Mouse (Mus musculus): ENCODE measurements around the gene Bbc3. TPM values are rescaled to one million over a fixed set of nuclear protein-coding genes. Genes with fewer than 3 reads are reported as not detected.
A peak's percentile ranks its signal among the peaks of the same experiment; 100 is the strongest.

Bbc3 gene
- total RNA-seq, 2 experiments from 2014 or later: 1.5 TPM; not detected in 1

DNA sequence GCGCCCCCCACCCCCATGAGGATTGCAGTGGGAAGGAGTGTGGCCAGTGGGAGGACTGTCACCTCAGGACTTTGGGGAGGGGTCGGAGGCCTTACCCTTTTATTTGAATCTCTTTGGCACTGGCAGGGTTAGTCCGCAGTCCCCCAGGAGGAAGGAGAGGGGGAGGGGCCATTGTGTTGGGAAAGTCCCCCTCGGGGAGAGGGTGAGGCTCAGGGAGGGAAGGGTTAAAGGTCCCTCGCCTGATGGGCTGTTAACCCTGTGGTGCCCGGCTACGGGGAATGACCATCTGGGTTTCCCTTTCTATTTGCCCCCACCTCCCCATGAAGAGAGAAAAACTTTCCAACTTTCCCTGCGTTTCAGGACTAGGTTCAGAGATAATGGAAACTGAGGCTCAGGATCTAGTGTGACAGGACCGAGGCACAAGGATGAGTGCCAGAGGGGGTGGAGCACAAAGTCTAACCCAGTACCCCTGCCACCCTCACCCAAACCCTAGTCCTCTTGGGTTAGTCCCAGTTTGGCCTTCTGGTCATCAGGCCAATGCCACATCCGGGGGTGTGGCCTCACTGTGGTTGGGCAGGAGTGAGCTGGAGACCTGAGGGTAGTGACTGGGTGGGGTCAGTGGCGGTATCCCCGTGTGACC lies 4.6 kb downstream of the Bbc3 start:
- ATAC-seq (replicated peaks; ENCODE audit: low FRiP score, poor library complexity, severe bottlenecking): 0 out of 2 replicates have a peak, but pooled peaks have one; percentile 13

DNA sequence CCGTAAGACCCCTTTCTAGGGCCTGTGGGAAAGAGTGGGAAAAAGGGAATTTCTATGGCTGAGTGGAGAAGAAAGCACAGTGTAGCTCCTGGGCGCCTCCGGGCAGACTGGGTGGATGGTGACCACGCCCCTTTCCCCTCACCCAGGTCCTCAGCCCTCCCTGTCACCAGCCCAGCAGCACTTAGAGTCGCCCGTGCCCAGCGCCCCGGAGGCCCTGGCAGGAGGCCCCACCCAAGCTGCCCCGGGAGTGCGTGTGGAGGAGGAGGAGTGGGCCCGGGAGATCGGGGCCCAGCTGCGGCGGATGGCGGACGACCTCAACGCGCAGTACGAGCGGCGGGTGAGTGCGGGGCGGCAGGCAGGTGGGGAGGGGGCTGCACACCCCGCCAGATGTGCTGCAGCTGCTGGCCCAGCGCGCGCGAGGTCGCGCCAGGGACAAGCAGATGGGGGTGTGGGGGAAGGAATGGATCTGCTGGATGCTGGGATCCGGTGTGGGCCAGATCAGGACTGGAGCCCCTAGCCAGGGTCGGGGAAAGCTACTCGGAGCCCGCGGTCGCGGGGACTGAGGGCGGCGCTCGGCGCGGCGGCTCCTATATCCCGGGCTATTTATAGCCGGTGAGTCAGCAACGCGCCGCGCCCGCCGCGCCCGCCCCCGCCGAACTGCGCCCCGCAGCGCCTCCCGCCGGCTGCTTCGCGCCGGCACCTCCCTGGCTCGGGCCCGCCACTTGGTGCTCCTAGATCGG lies 5.5 kb downstream of the Bbc3 start:
- ATAC-seq (replicated peaks; ENCODE audit: low FRiP score, poor library complexity, severe bottlenecking): peak; percentile 52

DNA sequence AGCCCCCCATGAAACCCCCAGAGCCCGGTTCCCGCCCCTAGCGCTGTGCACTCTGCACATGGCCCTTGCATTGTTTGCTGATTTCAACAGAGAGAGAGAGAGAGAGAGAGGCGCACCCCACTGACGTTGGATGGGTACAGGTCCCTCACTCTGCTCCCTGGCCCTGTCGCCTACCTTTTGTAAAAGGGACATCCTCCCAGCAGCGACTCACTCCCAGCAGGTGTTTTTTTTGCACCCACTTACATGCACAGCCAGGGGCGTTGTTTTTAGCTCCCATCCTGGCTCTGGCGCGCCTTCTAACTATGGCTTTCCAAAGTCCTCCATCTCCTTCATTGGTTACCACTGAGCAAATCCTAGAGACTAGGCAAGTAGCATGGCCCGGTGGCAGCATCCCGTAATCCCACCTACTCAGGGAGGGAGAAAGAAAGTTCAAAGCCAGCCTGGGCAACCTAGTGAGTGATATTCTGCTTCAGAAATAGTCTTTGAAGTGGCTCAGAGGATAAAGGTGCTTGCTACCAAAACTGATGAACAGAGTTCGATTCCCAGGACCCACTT lies 6.1 kb downstream of the Bbc3 start:
- ATAC-seq (replicated peaks; ENCODE audit: low FRiP score, poor library complexity, severe bottlenecking): no peak

DNA sequence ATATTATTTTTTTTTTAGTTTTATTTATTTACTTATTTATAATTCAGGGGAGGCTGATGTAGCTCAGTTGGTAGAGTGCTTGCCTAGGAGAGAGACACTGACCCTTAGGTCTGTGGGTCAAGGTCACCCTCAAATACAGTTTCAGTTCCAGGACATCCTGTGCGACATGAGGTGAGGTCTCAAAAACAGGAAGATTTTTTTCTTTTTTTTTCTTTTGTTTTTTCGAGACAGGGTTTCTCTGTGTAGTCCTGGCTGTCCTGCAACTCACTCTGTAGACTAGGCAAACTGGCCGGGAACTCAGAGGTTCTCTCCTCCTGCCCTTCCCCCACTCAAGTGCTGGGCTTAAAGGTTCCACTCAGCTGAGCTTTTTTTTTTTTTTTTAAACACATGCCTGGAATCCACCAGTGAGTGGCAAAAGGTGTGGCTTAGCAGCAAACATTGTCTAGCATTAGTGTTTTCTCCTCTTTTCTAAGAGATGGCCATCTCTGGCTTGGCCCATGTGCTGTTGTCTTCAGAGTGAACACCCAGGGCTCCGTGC lies 7.1 kb downstream of the Bbc3 start:
- no peak for ATAC-seq (replicated peaks; ENCODE audit: low FRiP score, poor library complexity, severe bottlenecking)

DNA sequence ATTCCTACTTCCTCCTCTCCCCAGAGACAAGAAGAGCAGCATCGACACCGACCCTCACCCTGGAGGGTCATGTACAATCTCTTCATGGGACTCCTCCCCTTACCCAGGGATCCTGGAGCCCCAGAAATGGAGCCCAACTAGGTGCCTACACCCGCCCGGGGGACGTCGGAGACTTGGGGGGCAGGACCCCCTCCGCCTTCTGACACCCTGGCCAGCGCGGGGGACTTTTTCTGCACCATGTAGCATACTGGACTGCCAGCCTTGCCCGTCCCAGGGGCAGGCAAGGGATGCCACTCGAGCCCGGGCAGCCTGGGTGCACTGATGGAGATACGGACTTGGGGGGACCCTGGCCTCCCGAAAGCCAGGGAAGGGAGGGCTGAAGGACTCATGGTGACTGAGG lies 8.9 kb downstream of the Bbc3 start:
- ATAC-seq (replicated peaks; ENCODE audit: low FRiP score, poor library complexity, severe bottlenecking): no peak

DNA sequence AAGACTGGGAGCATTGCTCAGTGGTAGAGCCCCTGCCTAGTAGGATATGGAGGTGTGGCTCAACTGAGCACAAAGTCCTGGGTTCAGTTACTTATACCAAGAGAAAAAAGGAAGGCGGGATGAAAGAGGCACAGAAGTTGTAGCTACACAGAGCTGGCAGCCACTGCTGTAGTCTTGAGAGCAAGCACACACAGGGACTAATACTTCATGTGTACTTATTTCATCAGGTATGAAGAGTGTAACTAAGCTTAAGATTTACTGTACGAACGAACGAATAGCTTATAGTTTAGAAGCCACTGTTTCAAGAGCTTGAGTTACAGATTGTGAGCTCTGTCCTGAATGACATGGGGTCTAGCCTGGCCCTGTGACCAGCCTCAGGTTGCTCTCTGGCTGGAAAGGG lies 11.0 kb downstream of the Bbc3 start:
- ATAC-seq (replicated peaks; ENCODE audit: low FRiP score, poor library complexity, severe bottlenecking): no peak

DNA sequence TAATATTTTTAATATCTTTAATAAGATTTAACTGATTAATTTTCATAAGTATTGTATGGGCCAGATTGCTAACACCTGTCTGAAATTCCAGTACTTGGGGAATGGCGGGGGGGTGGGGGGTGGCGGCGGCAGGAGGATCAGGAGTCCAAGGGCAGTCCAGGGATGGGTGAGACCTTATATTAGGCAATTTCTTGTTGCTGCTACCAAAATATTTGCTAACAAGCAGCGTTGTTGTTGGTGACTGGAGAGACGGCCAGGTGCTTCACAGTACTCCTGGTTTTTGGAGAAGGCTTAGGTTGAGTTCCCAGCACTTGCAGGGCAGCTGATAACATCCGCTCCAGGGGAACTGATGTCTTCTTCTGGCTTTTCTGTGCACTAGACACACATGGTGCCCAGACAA lies 12.3 kb downstream of the Bbc3 start:
- no peak for ATAC-seq (replicated peaks; ENCODE audit: low FRiP score, poor library complexity, severe bottlenecking)

DNA sequence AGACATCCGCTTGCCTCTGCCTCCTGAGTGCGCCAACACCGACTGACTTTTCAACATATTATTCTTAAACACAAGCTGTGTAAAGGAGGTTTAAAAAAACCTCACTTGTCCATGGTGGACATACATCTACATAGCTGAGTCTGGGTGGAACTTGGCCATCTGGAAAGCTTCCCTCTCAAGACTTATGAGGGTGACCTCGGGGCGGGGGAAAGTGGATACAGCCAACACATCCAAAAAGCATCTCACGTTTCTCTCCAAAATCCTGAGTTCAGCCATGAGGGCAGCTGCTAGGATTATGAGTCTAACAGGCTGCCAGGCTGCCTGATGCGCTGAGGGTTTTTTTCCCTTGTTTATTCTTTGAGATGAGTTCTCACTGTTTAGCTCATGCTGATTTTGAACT lies 16.5 kb downstream of the Bbc3 start:
- ATAC-seq (replicated peaks; ENCODE audit: low FRiP score, poor library complexity, severe bottlenecking): no peak

DNA sequence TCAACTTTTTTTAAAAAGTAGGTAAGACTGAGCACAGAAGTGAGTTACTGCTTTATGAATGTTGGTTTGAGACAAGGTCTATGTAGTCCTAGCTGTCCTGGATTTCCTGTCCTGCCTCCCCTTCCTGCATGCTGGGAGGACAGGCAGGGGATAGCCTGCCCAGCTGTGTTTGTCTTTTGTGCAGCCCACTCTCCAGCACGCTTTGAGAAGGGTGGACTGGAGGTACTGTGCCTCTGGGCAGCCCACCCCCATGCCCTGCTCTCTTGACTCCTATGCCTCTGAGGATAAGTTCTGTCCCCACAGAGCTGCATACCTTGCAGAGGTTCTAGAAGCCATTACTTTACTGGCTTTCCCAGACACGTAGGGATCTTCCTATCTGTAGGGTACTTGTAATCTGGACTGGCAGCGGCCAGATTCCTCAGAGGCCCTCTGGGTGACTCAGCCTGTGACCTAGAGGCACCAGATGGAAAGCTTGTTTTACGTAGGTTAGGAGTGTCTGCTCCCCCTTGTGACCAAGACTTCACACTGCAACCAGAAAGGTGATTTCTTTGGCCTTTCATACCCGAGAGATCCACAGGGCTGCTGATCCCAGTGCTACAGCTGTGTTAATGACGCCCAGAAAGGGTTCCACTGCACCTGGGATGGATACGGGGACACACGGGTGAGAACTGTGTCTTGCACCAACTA lies 17.9 kb downstream of the Bbc3 start:
- ATAC-seq (replicated peaks; ENCODE audit: low FRiP score, poor library complexity, severe bottlenecking): peak; percentile 95

DNA sequence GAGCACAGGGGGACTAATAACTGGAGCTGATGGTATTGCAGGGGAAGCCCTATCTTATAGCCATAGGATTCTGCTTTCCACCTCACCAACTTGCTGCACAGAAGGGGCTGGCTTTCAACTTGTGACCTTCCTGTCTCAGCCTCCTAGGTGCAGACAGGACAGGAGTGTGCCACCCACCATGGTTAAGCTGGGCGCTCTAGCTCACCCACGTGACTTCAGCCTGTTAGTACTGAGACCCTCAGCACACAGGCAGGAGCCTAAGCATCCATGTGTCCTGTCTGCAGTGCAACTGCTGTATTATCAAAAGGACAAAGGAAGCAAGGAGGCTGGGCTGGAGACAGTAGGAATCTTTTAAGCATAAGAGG lies 18.4 kb downstream of the Bbc3 start:
- 0 out of 2 replicates have a peak, but pooled peaks have one; percentile 18 for ATAC-seq (replicated peaks; ENCODE audit: low FRiP score, poor library complexity, severe bottlenecking)

DNA sequence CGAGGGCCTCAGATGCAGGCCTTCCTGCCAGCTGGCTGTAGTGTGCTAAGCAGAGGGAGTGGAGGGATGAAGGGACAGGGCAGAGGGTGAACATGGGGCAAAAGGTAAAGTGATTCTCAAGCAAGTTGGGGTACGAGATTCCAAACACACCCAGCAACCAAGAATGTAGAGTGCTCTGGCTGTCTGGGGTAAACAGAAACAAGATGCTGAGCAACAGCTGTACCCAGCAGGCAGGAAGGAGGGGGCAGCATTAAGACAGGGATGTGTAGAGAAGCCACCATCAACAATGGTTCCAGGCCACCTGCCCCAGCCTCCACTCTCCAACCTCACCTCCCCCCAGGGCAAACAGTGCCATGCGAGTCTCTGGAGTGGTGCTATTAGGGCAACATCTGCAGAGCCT lies 21.0 kb downstream of the Bbc3 start:
- ATAC-seq (replicated peaks; ENCODE audit: low FRiP score, poor library complexity, severe bottlenecking): no peak

DNA sequence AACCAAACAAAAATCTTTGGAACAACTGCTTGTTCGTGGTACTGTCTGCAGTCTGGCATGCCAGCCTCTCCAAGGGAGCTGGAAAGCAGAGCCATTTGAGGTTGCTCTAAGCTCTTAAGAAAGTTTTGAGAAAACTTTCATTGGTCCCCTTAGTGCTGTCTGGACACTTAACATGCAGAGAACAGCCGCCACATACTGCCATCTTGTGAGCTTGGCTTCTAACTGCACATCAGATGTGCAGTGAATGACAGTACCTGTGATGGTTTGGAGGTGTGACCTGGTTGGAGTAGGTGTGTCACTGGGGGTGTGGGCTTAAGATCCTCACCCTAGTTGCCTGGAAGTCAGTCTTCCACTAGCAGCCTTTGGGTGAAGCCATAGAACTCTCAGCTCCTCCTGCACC lies 29.5 kb downstream of the Bbc3 start:
- no peak for ATAC-seq (replicated peaks; ENCODE audit: low FRiP score, poor library complexity, severe bottlenecking)

DNA sequence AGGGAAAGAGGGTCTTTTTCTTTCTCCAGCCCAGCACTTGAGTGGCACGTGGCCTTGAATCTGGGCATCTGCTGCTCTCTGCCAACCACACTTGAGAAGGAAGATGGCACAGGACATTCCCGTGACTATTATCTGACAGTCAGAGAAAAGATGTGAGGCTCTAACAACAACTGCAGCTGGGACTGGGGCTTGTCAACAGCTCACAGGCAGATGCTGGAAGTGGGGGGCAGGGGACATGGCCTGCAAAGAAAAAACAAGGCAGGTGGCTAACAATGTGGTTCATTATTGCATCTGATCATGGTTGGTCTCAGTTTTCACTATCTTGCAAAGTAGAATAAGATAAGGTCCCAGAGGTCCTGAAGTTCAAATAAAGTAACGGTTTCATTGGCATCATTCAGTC lies 36.4 kb downstream of the Bbc3 start:
- ATAC-seq (replicated peaks; ENCODE audit: low FRiP score, poor library complexity, severe bottlenecking): no peak

DNA sequence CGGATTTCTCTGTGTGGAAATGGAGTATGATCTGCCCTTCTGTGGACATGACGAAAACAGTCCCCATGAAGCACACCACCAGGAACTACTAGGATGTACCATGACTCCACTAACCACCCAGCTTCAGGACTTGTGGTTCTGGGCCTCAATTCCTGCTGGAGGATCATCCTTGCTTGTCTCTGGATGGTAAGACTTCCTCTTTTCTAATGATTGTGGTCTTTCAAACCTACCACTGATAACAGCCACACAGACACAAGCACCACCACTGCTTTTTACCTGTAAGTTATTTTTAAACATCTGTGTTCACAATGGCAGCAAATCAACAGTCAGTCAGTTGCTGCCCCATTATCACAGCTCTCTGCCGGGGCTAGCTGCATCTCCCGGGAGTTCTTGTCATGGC lies 37.1 kb downstream of the Bbc3 start:
- ATAC-seq (replicated peaks; ENCODE audit: low FRiP score, poor library complexity, severe bottlenecking): no peak

DNA sequence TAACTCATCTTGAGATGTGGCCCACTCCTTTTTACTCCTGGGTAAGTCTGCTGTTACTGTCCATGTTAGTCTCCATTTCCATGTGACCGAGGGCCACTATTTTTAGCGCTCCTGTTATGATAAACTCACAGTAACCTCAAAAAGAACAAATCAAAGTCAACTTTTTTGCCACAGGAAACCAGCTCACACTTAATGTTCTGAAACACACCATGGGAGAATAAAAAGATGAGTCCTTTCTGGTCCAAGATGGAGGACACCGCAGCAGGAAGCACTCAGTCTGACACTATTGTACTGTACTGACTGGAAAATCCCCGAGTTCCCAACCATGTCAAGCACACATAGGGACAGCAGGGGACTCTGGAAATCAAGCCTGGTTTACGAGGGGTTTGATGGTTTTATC lies 41.8 kb downstream of the Bbc3 start:
- ATAC-seq (replicated peaks; ENCODE audit: low FRiP score, poor library complexity, severe bottlenecking): no peak

DNA sequence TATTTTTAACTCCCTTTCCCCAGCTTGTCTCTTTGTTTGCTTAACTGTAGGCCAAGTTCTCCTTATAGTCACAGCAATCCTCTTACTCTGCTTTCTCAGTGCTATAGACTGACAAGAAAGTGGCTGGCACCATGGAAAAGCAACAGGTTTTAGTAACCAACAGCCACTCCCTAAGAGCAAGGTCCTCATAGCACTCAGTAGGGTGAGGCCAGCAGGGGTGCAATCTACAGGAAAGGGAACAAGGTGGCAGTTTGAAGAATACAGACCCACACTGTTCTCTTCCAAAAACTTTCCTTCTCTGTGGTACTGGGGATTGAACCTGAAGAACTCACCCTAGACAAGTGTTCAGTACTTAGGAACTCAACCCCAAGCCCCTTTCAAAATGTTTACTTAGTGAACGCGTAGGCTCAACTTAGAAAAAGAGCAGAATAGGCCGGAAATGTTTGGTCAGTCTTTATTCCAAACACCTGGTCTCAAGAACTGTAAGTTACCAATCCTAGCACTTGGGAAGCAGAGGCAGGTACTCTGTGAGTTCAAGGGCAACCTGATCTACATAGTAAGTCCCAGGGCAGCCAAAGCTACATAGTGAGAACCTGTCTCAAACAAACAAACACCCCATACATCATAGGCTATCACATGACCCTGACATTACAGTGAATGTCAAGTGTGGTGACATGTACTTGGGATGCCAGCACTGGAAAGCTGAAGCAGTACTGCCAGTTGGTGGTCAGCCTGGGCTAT lies 47.8 kb downstream of the Bbc3 start:
- no peak for ATAC-seq (replicated peaks; ENCODE audit: low FRiP score, poor library complexity, severe bottlenecking)

DNA sequence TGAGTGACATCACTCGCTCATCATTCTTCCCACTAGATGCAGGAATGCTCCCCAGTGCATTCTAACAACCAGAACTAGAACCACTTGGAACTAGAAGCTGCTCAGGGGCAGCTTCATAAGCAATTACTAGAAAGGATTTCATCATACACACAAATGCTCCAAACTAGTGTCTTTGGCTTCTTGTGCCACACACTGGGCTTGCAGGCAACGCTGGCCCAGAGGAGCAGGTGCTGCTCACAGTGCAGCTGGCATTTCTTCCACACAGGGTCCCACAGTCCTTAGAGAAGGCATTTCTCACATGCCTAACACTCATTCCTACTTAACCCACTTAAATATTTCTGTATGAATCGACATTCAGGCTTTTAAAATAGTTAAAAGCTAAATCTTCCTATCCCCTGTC lies 49.4 kb downstream of the Bbc3 start:
- no peak for ATAC-seq (replicated peaks; ENCODE audit: low FRiP score, poor library complexity, severe bottlenecking)

DNA sequence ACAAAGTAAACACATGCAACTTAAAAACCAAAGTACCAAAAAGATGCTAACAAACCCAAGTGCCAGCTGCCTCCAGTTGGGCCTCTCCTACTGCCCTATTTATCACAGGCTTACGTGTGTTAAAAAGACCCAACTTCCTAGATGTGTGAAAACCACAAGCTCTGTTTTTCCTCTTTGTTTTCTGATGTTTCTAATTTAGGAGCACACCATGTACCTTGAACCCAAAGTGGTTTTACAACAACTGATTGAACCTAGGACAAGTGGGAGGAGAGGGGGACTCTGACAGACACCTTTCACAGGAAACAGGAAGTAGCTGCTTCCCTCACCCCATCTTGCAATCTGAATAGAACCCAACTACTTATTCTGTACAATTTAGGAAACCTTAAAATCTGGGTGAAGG lies 56.1 kb downstream of the Bbc3 start:
- ATAC-seq (replicated peaks; ENCODE audit: low FRiP score, poor library complexity, severe bottlenecking): no peak

DNA sequence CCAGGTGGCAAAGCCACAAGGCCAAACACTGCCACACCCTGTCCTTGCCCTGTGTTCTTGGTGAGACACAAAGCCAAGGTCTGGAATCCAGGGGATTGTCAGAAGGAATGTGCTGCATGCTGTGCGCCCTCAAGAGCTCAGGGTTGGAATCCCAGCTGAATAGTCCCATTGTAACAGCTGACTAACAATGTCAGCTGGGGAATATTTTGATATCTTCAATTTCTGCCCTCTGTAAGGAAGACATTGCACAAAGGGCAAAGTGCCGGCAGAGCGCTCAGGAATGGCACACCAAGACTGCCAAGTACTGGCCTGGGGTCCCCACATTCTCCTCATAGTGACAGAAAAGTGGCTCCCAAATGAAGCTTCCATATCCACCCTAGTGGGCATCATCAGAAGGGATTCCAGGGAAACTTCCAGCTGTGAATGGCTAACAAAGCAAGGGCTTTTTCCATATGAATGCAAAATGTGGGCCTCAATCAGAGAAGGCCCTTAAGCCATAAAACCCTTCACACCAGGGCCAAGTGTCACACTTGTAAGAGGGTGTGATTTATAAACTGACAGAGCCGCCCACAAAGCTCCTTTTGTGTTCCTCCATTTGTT lies 56.8 kb downstream of the Bbc3 start:
- no peak for ATAC-seq (replicated peaks; ENCODE audit: low FRiP score, poor library complexity, severe bottlenecking)

Measured in erythroblast, adult 5-6 weeks (primary cell).